Mouse (Mus musculus) inflammation-experienced regulatory T-cells, adult 16 weeks (primary cell): Measurements from ENCODE around the gene Ankdd1a. TPM values are rescaled to one million over a fixed set of nuclear protein-coding genes. Genes with fewer than 3 reads are reported as not detected.

Source experiments
- polyA plus RNA-seq: library from polyadenylated mRNA; unstranded; fragments of 100-300 nt; shearing (Covaris generic); gene quantifications from one replicate; pipeline ENCODE4 v1.2.1, GENCODE M21; 2017

The Ankdd1a gene
- polyA plus RNA-seq, result not detected

GRCm38 (mm10) chr9:65519807-65520504 lies at the start of gene Ankdd1a:
TSS of gene Ankdd1a (minus strand) at chr9:65520193.

GRCm38 (mm10) chr9:65460732-65461442 lies 59.1 kb downstream of the Ankdd1a start, which contains the start of gene Spg21:
TSS of gene Spg21 (plus strand) at chr9:65460947.

Other genes with a start within 250 kb of the Ankdd1a start
- 59.2 TPM for gene Clpx, start 225.9 kb downstream of the Ankdd1a start, polyA plus RNA-seq
- gene Pdcd7, start 174.1 kb downstream of the Ankdd1a start, polyA plus RNA-seq, result 4.2 TPM
- gene Ubap1l, start 159.2 kb downstream of the Ankdd1a start, polyA plus RNA-seq, result not detected
- not detected for gene Kbtbd13, start 128.5 kb downstream of the Ankdd1a start, polyA plus RNA-seq
- not detected for gene Rasl12, start 121.7 kb downstream of the Ankdd1a start, polyA plus RNA-seq
- gene Slc51b, start 97.2 kb downstream of the Ankdd1a start, polyA plus RNA-seq, result not detected
- 47.0 TPM for gene Mtfmt, start 84.4 kb downstream of the Ankdd1a start, polyA plus RNA-seq
- 109 TPM for gene Spg21, start 59.2 kb downstream of the Ankdd1a start, polyA plus RNA-seq
- 102 TPM for gene Plekho2, start 59.8 kb upstream of the Ankdd1a start, polyA plus RNA-seq
- gene Pif1, start 67.0 kb upstream of the Ankdd1a start, polyA plus RNA-seq, result 0.54 TPM
- gene Rbpms2, start 109.5 kb upstream of the Ankdd1a start, polyA plus RNA-seq, result 0.43 TPM
- 159 TPM for gene Oaz2, start 147.8 kb upstream of the Ankdd1a start, polyA plus RNA-seq